Mouse (Mus musculus): ENCODE results near the gene Myo10.
"Not testable (repeated sequence)": the region's sequence is repeated elsewhere in the genome, so short reads cannot be mapped to it uniquely, and the experiment has no call there.

Gene Myo10

GRCm38 (mm10) chr15:25690066-25690745 lies 67.9 kb downstream of the Myo10 start:
- no peak for DNase-seq (ENCODE audit: low spot score in 2 of 2)

- DNase-seq (ENCODE audit: low spot score in 2 of 2), result no peak
Observed at GRCm38 (mm10) chr15:25690746-25691105, 68.4 kb downstream of the Myo10 start.

- DNase-seq (ENCODE audit: low spot score in 2 of 2), result no peak
Observed at GRCm38 (mm10) chr15:25692254-25692950, 70.1 kb downstream of the Myo10 start.

- DNase-seq (ENCODE audit: low spot score in 2 of 2), result no peak
Observed at GRCm38 (mm10) chr15:25693708-25694107, 71.4 kb downstream of the Myo10 start.

- no peak for DNase-seq (ENCODE audit: low spot score in 2 of 2)
Observed at GRCm38 (mm10) chr15:25694749-25695148, 72.4 kb downstream of the Myo10 start.

- DNase-seq (ENCODE audit: low spot score in 2 of 2), result no peak
Observed at GRCm38 (mm10) chr15:25695253-25695652, 72.9 kb downstream of the Myo10 start.

GRCm38 (mm10) chr15:25695883-25696282 lies 73.6 kb downstream of the Myo10 start:
- DNase-seq (ENCODE audit: low spot score in 2 of 2), result no peak

GRCm38 (mm10) chr15:25696660-25697059 lies 74.3 kb downstream of the Myo10 start:
- no peak for DNase-seq (ENCODE audit: low spot score in 2 of 2)

GRCm38 (mm10) chr15:25699032-25699557 lies 76.8 kb downstream of the Myo10 start:
- no peak for DNase-seq (ENCODE audit: low spot score in 2 of 2)

GRCm38 (mm10) chr15:25702602-25703001 lies 80.3 kb downstream of the Myo10 start:
- DNase-seq (ENCODE audit: low spot score in 2 of 2), result no peak

- DNase-seq (ENCODE audit: low spot score in 2 of 2), result no peak
Observed at GRCm38 (mm10) chr15:25704809-25705585, 82.7 kb downstream of the Myo10 start.

- no peak for DNase-seq (ENCODE audit: low spot score in 2 of 2)
Observed at GRCm38 (mm10) chr15:25706874-25707554, 84.7 kb downstream of the Myo10 start.

- DNase-seq (ENCODE audit: low spot score in 2 of 2), result no peak
Observed at GRCm38 (mm10) chr15:25707891-25708290, 85.6 kb downstream of the Myo10 start.

GRCm38 (mm10) chr15:25710876-25711275 lies 88.6 kb downstream of the Myo10 start:
- DNase-seq (ENCODE audit: low spot score in 2 of 2), result no peak

- DNase-seq (ENCODE audit: low spot score in 2 of 2), result no peak
Observed at GRCm38 (mm10) chr15:25712877-25713276, 90.6 kb downstream of the Myo10 start.

GRCm38 (mm10) chr15:25713587-25714361 lies 91.4 kb downstream of the Myo10 start:
- DNase-seq (ENCODE audit: low spot score in 2 of 2), result peak; percentile 36 to 45

GRCm38 (mm10) chr15:25715218-25715995 lies 93.1 kb downstream of the Myo10 start:
- DNase-seq (ENCODE audit: low spot score in 2 of 2), result no peak

GRCm38 (mm10) chr15:25715996-25716395 lies 93.7 kb downstream of the Myo10 start:
- DNase-seq (ENCODE audit: low spot score in 2 of 2), result no peak

GRCm38 (mm10) chr15:25717006-25717405 lies 94.7 kb downstream of the Myo10 start:
- peak; percentile 82 to 87 for DNase-seq (ENCODE audit: low spot score in 2 of 2)

- not testable (repeated sequence) for DNase-seq (ENCODE audit: low spot score in 2 of 2)
Observed at GRCm38 (mm10) chr15:25718104-25718503, 95.8 kb downstream of the Myo10 start.
